Mouse (Mus musculus) ES-Bruce4 (cell line): ENCODE results near the gene Nap1l4. TPM values are rescaled to one million over a fixed set of nuclear protein-coding genes. Genes with fewer than 3 reads are reported as not detected.

Experiments
- H3K27ac ChIP-seq: 2 replicates; pipeline ENCODE4 v1.5.1; 2012; ENCODE audit warnings: low read length, inconsistent platforms; ENCODE audit not compliant: insufficient read depth
- H3K27me3 ChIP-seq: 2 replicates; pipeline ENCODE4 v1.6.1; 2012; ENCODE audit warnings: mild to moderate bottlenecking, low read length, inconsistent platforms; ENCODE audit not compliant: control insufficient read depth, poor library complexity, insufficient read depth, severe bottlenecking
- H3K36me3 ChIP-seq: 2 replicates; pipeline ENCODE4 v1.6.1; 2012; ENCODE audit warnings: inconsistent platforms, mild to moderate bottlenecking, low read length, moderate library complexity; ENCODE audit not compliant: control insufficient read depth, poor library complexity, insufficient read depth, severe bottlenecking
- H3K4me1 ChIP-seq: one replicate; pipeline ENCODE4 v1.8.1; 2011; ENCODE audit warnings: low read length; ENCODE audit not compliant: control insufficient read depth, insufficient read depth
- H3K4me3 ChIP-seq: 2 replicates; pipeline ENCODE4 v1.5.1; 2011; ENCODE audit warnings: low read depth, mild to moderate bottlenecking, low read length
- H3K9ac ChIP-seq: 2 replicates; pipeline ENCODE4 v1.6.1; 2012; ENCODE audit warnings: low read depth, mild to moderate bottlenecking, inconsistent platforms; ENCODE audit not compliant: poor library complexity, severe bottlenecking
- H3K9me3 ChIP-seq: replicated peaks from 2 replicates; pipeline ENCODE4 v1.6.1; 2012; ENCODE audit warnings: mild to moderate bottlenecking, low read length, inconsistent platforms; ENCODE audit not compliant: control insufficient read depth, poor library complexity, insufficient read depth, severe bottlenecking
- CTCF ChIP-seq: IDR thresholded peaks from one replicate; pipeline ENCODE4 v1.8.1; 2011; ENCODE audit warnings: low read depth, low read length
- EP300 ChIP-seq: IDR thresholded peaks from 2 replicates; pipeline ENCODE4 v1.6.1; 2011; ENCODE audit warnings: low read depth, low read length; ENCODE audit not compliant: insufficient read depth
- POLR2A ChIP-seq: IDR thresholded peaks from one replicate; pipeline ENCODE4 v1.8.1; 2011; ENCODE audit warnings: low read length; ENCODE audit not compliant: insufficient read depth
- polyA plus RNA-seq: library from polyadenylated mRNA; stranded (reverse); fragments of >200 nt; gene quantifications from 2 replicates; pipeline ENCODE4 v1.2.4, GENCODE M21; 2011; ENCODE audit warnings: low read depth; ENCODE audit not compliant: missing spikeins, insufficient read depth, insufficient read length

Gene Nap1l4
- polyA plus RNA-seq, 1 experiment: 208 TPM

DNA sequence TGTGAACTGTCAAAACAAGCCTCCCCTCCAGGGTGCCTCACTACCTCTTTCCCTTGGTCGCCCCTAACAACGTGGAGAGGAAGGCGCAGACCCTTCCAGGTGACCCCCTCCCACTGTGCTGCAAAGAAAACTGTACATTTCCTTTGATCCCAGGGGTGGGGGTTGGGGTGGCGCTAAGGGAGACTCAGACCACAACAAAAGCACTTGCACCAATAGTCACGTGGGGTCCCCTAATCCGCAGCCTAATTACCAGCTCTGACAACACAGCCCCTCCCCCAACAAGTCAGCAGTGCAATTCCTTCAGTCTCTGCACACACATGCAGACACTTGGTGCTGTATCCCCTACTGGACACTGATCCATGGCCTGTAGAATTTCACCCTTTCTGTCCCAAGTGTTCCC lies 81.2 kb downstream of the Nap1l4 start:
- no peaks in the 10 kb centered on the region for H3K9me3 ChIP-seq
- no peaks in the 10 kb centered on the region for H3K36me3 ChIP-seq
- H3K27ac ChIP-seq: no peak overlapping the region
- H3K9ac ChIP-seq: no peak overlapping the region
- H3K4me3 ChIP-seq: no peak overlapping the region
- peaks cover 3% of the 10 kb centered on the region for H3K4me1 ChIP-seq
- TF ChIP-seq CTCF: no peak
- TF ChIP-seq EP300: 0 out of 2 replicates have a peak, but pooled peaks have one; percentile 35
- TF ChIP-seq POLR2A: no peak
- no peaks in the 10 kb centered on the region; the same call in 1 of the 2 replicates for H3K27me3 ChIP-seq

- Histone ChIP-seq H3K27ac (no peak overlapping the region), H3K36me3 (no peaks in the 10 kb centered on the region), H3K4me1 (peaks cover 5% of the 10 kb centered on the region), H3K4me3 (no peak overlapping the region), H3K9ac (no peak overlapping the region), H3K27me3 (no peaks in the 10 kb centered on the region; the same call in 1 of the 2 replicates), H3K9me3 (no peaks in the 10 kb centered on the region)
- TF ChIP-seq CTCF (peak; percentile 91), POLR2A (no peak), EP300 (no peak)
Observed at GRCm38 (mm10) chr7:143466099-143466677, 82.7 kb downstream of the Nap1l4 start.

DNA sequence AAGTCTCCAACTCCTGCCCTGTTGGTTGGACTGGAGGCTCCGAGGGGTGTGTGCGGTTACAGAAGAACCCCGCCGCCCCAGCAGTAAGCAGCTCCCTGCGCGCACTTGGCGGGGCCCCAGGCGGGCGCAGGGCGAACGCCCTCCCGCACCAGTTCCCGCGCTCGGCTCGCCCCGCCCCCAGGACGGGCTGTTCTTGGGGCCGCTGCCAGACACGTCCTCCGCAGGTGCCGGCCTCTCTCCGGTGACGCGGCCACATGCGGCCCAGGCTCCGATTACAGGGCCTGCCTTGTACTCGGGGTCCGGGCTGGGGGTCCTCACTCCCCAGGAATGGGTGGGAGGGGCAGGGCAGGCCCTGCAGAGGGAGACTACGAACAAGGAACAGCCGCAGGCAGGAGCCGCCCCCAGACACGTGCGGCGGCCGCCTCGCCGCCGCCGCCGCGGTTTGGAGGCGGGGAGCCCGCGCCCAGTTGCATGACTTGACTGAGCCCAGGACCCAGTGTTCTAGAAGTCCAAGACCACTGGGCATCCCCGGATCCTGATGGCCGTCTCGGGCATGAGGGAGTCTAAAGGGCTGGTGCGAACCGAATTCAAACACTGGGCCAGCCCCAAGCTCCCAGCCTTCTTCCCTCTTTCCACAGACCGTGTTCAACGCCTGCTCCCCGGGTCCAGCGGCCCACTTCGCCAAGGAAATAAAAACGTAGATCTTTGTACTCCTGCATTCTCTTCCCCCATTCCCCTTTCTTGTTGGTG lies 83.9 kb downstream of the Nap1l4 start:
- Histone ChIP-seq H3K4me1 (peaks cover 5% of the 10 kb centered on the region), H3K27me3 (peaks cover 4% of the 10 kb centered on the region), H3K36me3 (no peaks in the 10 kb centered on the region), H3K9me3 (no peaks in the 10 kb centered on the region), H3K4me3 (peak overlapping the region; percentile 39), H3K9ac (peak overlapping the region; percentile 69), H3K27ac (no peak overlapping the region)
- TF ChIP-seq EP300: no peak

- H3K4me1 ChIP-seq: peaks cover 5% of the 10 kb centered on the region
- H3K27ac ChIP-seq: no peak overlapping the region
- no peak for TF ChIP-seq POLR2A
- TF ChIP-seq CTCF: peak; percentile 92
- no peak for TF ChIP-seq EP300
- peaks cover 14% of the 10 kb centered on the region for H3K27me3 ChIP-seq
- 0 out of 2 replicates have a peak overlapping the region, but pooled peaks have one; percentile 69 for H3K9ac ChIP-seq
- no peaks in the 10 kb centered on the region for H3K9me3 ChIP-seq
- no peak overlapping the region for H3K4me3 ChIP-seq
- H3K36me3 ChIP-seq: no peaks in the 10 kb centered on the region
Observed at GRCm38 (mm10) chr7:143463865-143464415, 85.0 kb downstream of the Nap1l4 start.

Other genes with a start within 250 kb of the Nap1l4 start
- 23.4 and 24.2 TPM in 2 replicates for gene Cdkn1c, start 88.1 kb downstream of the Nap1l4 start, polyA plus RNA-seq
- gene Slc22a18, start 75.4 kb downstream of the Nap1l4 start, polyA plus RNA-seq: 4.5 and 5.0 TPM in 2 replicates
- gene Phlda2, start 46.0 kb downstream of the Nap1l4 start, polyA plus RNA-seq: 43.1 and 44.9 TPM in 2 replicates
- gene Cars, start 51.0 kb upstream of the Nap1l4 start, polyA plus RNA-seq: 143 and 149 TPM in 2 replicates
- gene Tnfrsf26, start 79.6 kb upstream of the Nap1l4 start, polyA plus RNA-seq: not detected in 2 replicates
- gene Tnfrsf22, start 100.6 kb upstream of the Nap1l4 start, polyA plus RNA-seq: 6.1 and 9.2 TPM in 2 replicates
- gene Tnfrsf23, start 136.8 kb upstream of the Nap1l4 start, polyA plus RNA-seq: 3.3 and 4.4 TPM in 2 replicates
- 8.2 and 13.0 TPM in 2 replicates for gene Osbpl5, start 207.9 kb upstream of the Nap1l4 start, polyA plus RNA-seq
- not detected in 2 replicates for gene Mrgprg, start 217.9 kb upstream of the Nap1l4 start, polyA plus RNA-seq
- 0.18 and 0.48 TPM in 2 replicates for gene Mrgpre, start 235.4 kb upstream of the Nap1l4 start, polyA plus RNA-seq